Comparison of ENCODE assay signal across 8 mouse cellular contexts in genomic region chr5:51551852-51552482, GRCm38 (mm10). TPM values are rescaled to one million over a fixed set of nuclear protein-coding genes. Genes with fewer than 3 reads are reported as not detected.
DNase-seq lines count a peak whose midpoint lies in the region; ATAC-seq and TF ChIP-seq lines count a peak whose summit lies in the region.

No protein-coding gene starts in this region.

- peak overlapping the region; percentile 65 for H3K4me3 ChIP-seq in heart, embryonic 11.5 days (ENCODE audit: low read depth, low read length)
- peak overlapping the region; percentile 82 for H3K4me3 ChIP-seq in bone marrow, adult 2 months (replicated peaks; ENCODE audit: control insufficient read depth, low read depth, low read length)
- H3K4me3 ChIP-seq in lung, embryonic 16.5 days (ENCODE audit: low read length), result peak overlapping the region; percentile 63
- H3K4me3 ChIP-seq in stomach, embryonic 16.5 days (replicated peaks; ENCODE audit: low read length), result peak overlapping the region; percentile 59

- no peak for ATAC-seq in heart, embryonic 11.5 days (replicated peaks; ENCODE audit: insufficient number of reproducible peaks, low FRiP score, low TSS enrichment)
- peak; percentile 65 to 66 for ATAC-seq in hematopoietic stem cell, adult 5-6 weeks (replicated peaks in 1 of 2; ENCODE audit: insufficient read depth in 1 of 2, low FRiP score in 2 of 2, low TSS enrichment in 1 of 2, low read depth in 1 of 2, poor library complexity in 2 of 2, severe bottlenecking in 2 of 2)
- ATAC-seq in lung, embryonic 16.5 days (ENCODE audit: low read depth), result peak; percentile 41; the same call in 1 of the 2 replicates
- ATAC-seq in stomach, embryonic 16.5 days (ENCODE audit: insufficient read depth, low FRiP score), result peak; percentile 4; the same call in 1 of the 2 replicates

- no peak for TF ChIP-seq POLR2A in bone marrow, adult 2 months (IDR thresholded peaks at IDR 0.05; ENCODE audit: borderline replicate concordance, control insufficient read depth, low read depth, low read length)

- H3K9ac ChIP-seq in heart, embryonic 11.5 days (ENCODE audit: low read depth, low read length), result peak overlapping the region; percentile 82
- H3K9ac ChIP-seq in lung, embryonic 16.5 days (ENCODE audit: low read length), result peak overlapping the region; percentile 65
- peak overlapping the region; percentile 52 for H3K9ac ChIP-seq in stomach, embryonic 16.5 days (ENCODE audit: low read length)

- no peaks in the 10 kb centered on the region for H3K27me3 ChIP-seq in heart, embryonic 11.5 days (ENCODE audit: control insufficient read depth, insufficient read depth, low read length)
- no peaks in the 10 kb centered on the region for H3K27me3 ChIP-seq in lung, embryonic 16.5 days (ENCODE audit: control insufficient read depth, insufficient read depth, low read depth, low read length)
- no peaks in the 10 kb centered on the region for H3K27me3 ChIP-seq in stomach, embryonic 16.5 days (ENCODE audit: control insufficient read depth, insufficient read depth, low read length)

- H3K36me3 ChIP-seq in heart, embryonic 11.5 days (ENCODE audit: control insufficient read depth, insufficient read depth, low read length), result no peaks in the 10 kb centered on the region
- no peaks in the 10 kb centered on the region for H3K36me3 ChIP-seq in lung, embryonic 16.5 days (ENCODE audit: control insufficient read depth, insufficient read depth, low read length)
- H3K36me3 ChIP-seq in stomach, embryonic 16.5 days (ENCODE audit: control insufficient read depth, insufficient read depth, low read length), result no peaks in the 10 kb centered on the region

- H3K4me1 ChIP-seq in heart, embryonic 11.5 days (ENCODE audit: control insufficient read depth, insufficient read depth, low read length), result peaks cover 14% of the 10 kb centered on the region
- no peaks in the 10 kb centered on the region; the same call in 1 of the 2 replicates for H3K4me1 ChIP-seq in bone marrow, adult 2 months (ENCODE audit: control insufficient read depth, insufficient read depth, low read length)
- H3K4me1 ChIP-seq in lung, embryonic 16.5 days (replicated peaks; ENCODE audit: control insufficient read depth, insufficient read depth, low read length), result peaks cover 12% of the 10 kb centered on the region; the same call in 1 of the 2 replicates
- H3K4me1 ChIP-seq in stomach, embryonic 16.5 days (ENCODE audit: control insufficient read depth, insufficient read depth, low read length), result peaks cover 6% of the 10 kb centered on the region

- peak overlapping the region; percentile 94 for H3K27ac ChIP-seq in heart, embryonic 11.5 days (ENCODE audit: low read depth, low read length)
- H3K27ac ChIP-seq in bone marrow, adult 2 months (ENCODE audit: control insufficient read depth, insufficient read depth, low read depth, low read length, poor library complexity), result no peak overlapping the region
- H3K27ac ChIP-seq in lung, embryonic 16.5 days (ENCODE audit: low read length), result peak overlapping the region; percentile 88
- H3K27ac ChIP-seq in stomach, embryonic 16.5 days (ENCODE audit: low read length), result peak overlapping the region; percentile 80

- whole genome bisulfite sequencing in heart, embryonic 11.5 days (ENCODE audit: insufficient replicate concordance), result 13% methylated on average over 12 of the region's 12 CpGs
- under 1% methylated on average over 12 of the region's 12 CpGs for WGBS in bone marrow, adult 2 months
- WGBS in lung, embryonic 16.5 days, result 4% methylated on average over 12 of the region's 12 CpGs
- 8% methylated on average over 12 of the region's 12 CpGs for WGBS in stomach, embryonic 16.5 days

- H3K4me2 ChIP-seq in heart, embryonic 11.5 days, result peak overlapping the region; percentile 69
- H3K4me2 ChIP-seq in lung, embryonic 16.5 days (ENCODE audit: low read depth, low read length), result peak overlapping the region; percentile 80
- peak overlapping the region; percentile 61 for H3K4me2 ChIP-seq in stomach, embryonic 16.5 days (ENCODE audit: low read depth, low read length)

- TF ChIP-seq CTCF in bone marrow, adult 2 months (IDR thresholded peaks at IDR 0.05; ENCODE audit: control insufficient read depth, insufficient read depth, low read length), result no peak

- H3K9me3 ChIP-seq in heart, embryonic 11.5 days (replicated peaks; ENCODE audit: control insufficient read depth, low read length), result no peaks in the 10 kb centered on the region
- H3K9me3 ChIP-seq in lung, embryonic 16.5 days (ENCODE audit: control insufficient read depth, low read length), result no peaks in the 10 kb centered on the region
- no peaks in the 10 kb centered on the region for H3K9me3 ChIP-seq in stomach, embryonic 16.5 days (replicated peaks; ENCODE audit: control insufficient read depth, low read length)

- DNase-seq in heart, postnatal 4 days, result no peak
- DNase-seq in cerebellum, adult 9-10 months, result no peak
- no peak for DNase-seq in c-Kit-positive CD71-positive TER-119-positive erythroid progenitor cells, embryonic 14.5 days (ENCODE audit: low spot score)

RNA-seq across cellular contexts. Expression of gene Ppargc1a, which starts 15.6 kb away (rescaled TPM):
- 40.1 and 44.6 TPM in 2 replicates for polyA plus RNA-seq in heart, embryonic 11.5 days (2014; fragmentation: Nextera tagmentation; extraction: Ambion mirVana)
- total RNA-seq in heart, postnatal 4 days (2021), result 100 to 1,000 TPM; 132 to 141 TPM
- polyA plus RNA-seq in bone marrow, adult 2 months (2011; ENCODE audit: insufficient read depth, insufficient read length, low replicate concordance, missing spikeins), result 0.20 and 0.65 TPM in 2 replicates
- 2.7 and 3.6 TPM in 2 replicates for total RNA-seq in hematopoietic stem cell, adult 5-6 weeks (2017)
- polyA plus RNA-seq in lung, embryonic 16.5 days (2015; fragmentation: Nextera tagmentation; extraction: Ambion mirVana), result 8.1 TPM in 2 replicates
- 6.1 and 6.7 TPM in 2 replicates for polyA plus RNA-seq in stomach, embryonic 16.5 days (2015; fragmentation: Nextera tagmentation; extraction: Ambion mirVana)
